Mouse (Mus musculus) granulocyte monocyte progenitor cell, adult 5-6 weeks (primary cell): Measurements from ENCODE around the gene Fkbp9. TPM values are rescaled to one million over a fixed set of nuclear protein-coding genes. Genes with fewer than 3 reads are reported as not detected.

ENCODE experiments used
- ATAC-seq: replicated peaks from 2 replicates; pipeline ENCODE4 v1.8.0; 2016; ENCODE audit warnings: mild to moderate bottlenecking, moderate TSS enrichment, inconsistent platforms; ENCODE audit not compliant: poor library complexity, severe bottlenecking
- total RNA-seq, 2 experiments: library from RNA; stranded (forward) in 1 of 2; stranded (reverse) in 1 of 2; fragments of 200-712, 200-1000 nt in 1 of 2; fragments of >200 nt in 1 of 2; fragmentation: Nextera tagmentation in 1 of 2; gene quantifications; 2 replicates each; pipeline ENCODE4 v1.2.3; 2014 to 2017

The Fkbp9 gene
- total RNA-seq, 2 experiments from 2014 or later, result 4.6 to 9.2 TPM

DNA sequence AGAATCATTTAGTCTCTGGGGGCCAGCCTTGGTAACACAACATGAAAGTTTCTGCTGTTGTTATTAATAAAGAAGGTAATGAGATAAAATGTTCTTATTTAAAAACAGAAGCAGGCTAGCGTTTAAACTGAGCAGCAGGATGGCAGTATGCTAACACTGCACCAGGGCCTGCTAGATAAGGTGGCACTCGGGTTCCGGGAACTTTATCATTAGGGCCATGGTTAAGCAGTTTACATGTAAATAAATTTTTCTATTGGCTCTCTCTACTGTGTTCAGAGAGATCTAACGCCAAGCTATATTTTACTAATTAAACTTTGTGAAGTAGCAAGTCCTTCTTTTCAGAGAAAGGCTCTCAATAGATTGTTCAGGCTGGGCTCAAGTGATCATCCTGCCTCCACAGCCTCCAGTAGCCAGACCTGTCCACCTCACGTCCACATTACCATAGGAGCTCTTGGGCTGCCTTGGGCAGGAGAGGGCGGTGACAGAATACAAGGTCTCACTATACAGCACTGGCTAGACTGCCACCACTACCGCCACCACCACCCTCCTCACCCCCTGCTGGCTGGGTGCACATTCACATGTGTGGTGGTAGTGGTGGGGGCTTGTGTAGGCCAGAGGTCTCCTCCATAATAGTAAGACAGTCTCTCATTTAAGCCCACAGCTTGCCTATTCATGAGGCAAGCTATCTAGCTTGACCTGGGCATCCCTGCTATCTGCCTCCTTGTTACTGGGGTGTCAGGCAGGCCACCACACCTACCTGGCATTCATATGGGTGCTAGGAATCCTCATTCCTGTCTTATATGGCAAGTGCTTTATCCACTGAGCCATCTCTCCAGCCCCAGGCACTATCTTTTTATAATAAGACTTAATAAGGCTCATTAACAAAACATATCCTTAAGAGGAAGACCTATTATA, 71.0 kb downstream of the Fkbp9 start:
- peak; percentile 35 for ATAC-seq

DNA sequence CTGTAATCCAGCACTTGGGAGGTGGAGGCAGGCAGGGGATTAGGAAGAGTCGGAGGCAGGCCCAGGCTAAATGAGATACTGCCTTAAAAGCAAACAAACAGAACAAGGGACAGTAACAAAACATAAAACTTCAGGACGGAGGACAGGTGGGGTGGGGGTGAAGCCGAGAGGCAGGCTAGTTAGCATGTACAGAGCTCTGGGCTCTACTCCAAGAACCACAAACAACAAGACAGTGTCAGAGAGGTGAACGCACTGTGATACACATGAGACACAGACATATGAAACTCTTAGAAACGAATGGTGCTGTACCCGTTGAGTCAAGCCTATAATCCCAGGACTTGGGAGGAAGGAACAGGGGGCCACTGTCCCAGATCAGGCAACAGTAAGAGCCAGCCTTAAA, 72.0 kb downstream of the Fkbp9 start:
- ATAC-seq, result no peak

DNA sequence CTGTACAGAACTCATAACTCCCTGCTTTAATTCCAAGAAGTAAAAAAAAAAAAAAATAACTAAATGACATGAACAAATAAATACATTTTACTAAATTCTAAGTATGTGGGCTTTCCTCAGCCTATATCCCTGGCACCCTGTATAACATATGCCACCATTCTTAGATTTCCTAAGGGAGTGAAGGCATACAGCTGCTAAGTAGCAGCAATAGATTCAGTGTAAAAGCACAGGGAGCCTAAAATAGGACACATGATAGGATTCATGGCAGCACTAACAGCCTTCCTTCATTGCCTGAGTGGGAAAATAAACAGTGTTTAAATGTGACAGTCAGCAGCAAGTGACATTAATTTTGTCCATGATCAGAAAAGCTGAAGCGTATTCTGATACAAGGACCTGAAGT, 72.5 kb downstream of the Fkbp9 start:
- ATAC-seq, result no peak

DNA sequence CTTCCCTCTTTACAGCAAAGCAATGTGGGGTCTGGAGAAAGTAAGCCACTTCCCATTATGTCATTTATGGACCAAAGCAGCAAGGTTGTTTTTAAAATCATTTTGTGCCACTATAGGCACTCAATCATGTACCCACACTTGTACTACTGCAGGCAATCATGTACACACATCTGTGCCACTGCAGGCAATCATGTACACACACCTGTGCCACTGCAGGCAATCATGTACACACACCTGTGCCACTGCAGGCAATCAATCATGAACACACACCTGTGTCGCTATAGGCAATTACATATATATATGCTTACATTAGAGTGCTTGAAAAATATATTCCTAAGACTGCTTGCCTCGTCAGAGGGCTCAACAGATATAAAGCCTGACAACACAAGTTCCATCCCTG, 73.1 kb downstream of the Fkbp9 start:
- no peak for ATAC-seq

DNA sequence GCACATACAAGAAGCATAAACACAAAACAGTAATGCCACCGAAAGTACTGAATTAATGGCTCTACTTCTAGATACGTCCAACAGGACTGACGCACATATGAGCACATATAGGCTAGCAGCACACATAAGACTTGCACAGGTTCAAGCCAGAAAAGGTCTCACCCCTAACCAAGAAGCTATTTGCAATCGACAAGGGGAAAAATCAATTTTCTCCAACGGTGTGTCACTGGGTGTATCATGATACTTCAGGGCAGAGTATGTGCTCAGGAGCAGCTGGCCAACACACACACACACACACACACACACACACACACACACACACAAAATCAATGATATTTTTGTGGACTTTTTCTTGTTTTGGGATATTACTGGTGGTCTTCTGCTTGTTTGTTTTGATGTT, 73.6 kb downstream of the Fkbp9 start:
- no peak for ATAC-seq

DNA sequence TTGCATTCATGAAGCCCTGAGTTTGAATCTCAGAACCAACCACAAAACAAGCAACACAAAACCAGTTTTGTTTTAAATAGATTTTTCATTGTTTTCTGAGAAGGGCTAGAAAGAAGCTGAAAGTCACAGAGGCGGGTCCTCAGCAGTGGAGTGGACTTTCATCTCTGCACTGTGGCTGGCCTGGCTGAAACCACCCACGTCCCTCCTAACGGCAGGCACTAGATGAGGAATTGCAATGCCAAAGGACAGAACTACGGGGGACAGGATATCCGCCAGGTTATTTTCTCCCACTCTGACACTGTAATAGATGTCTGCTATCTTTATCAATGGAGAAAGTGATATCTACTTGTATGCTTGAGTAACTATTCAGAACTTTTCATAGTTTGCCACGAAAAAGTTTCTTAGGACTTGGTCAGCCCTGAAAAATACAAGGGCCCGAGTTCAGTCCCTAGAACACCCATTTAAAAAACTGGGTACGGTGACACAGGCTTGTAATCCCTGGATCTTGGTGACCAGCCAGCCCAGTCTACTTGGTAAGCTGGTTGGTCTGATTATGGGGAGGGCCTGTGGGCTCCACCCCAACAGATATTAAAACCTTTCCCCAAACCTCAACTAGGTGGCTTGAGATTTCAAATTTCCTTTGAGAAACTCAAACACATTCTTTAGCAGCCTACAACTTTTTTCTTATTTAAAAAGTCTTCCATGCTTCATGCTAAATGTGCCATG, 74.4 kb downstream of the Fkbp9 start:
- ATAC-seq, result no peak

DNA sequence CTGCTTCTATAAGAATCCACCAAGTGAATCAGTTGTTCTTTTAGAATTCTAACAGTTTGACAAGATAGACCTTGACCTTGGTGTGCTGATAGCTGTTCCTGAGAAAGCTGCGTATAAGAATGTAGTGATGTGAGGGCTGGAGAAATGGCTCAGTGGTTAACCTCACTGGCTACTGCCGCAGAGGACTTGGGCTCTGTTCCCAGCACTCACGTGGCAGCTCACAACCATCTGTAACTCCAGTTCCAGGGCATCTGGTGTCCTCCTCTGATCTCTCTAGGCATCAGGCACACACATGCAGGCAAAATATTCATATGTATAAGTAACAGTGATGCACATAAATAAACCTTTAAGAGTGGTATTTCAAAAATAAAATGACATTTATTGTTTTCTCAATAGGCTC, 76.1 kb downstream of the Fkbp9 start:
- no peak for ATAC-seq

DNA sequence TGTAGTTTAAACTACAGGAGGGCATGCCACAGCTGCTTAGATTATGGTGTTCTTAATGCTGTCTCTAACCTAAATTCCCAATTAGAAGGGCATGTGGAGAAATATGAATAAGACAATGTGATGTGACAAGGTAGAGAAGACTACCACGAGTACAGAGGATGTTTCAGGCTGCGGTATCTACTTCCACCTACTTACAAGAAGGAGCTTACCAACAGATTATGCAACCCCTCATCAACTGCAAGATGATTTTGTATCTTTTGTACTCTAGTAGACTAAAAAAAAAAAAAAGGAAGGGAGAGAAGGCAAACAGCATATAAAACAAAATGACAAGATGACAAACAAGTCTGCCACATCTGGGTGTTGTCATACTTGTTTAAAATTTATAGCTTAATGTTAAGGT, 76.5 kb downstream of the Fkbp9 start:
- peak; percentile 82 for ATAC-seq

DNA sequence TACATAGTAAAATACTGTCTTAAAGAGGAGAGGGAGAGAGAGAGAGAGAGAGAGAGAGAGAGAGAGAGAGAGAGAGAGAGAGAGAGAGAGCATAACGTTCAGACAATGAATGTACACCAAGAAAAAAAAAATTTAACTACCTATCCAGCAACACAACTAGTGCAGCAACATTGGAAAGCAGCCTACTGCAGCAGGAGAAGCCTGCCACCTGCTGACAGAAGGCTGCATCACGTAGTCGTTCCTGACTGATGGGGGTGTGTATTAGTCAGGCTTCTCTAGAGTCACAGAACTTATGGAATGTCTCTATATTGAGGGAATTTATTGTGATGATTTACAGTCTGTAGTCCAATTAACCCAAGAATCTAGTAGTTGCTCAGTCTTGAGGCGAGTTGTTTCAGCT, 77.1 kb downstream of the Fkbp9 start:
- peak; percentile 80 for ATAC-seq

DNA sequence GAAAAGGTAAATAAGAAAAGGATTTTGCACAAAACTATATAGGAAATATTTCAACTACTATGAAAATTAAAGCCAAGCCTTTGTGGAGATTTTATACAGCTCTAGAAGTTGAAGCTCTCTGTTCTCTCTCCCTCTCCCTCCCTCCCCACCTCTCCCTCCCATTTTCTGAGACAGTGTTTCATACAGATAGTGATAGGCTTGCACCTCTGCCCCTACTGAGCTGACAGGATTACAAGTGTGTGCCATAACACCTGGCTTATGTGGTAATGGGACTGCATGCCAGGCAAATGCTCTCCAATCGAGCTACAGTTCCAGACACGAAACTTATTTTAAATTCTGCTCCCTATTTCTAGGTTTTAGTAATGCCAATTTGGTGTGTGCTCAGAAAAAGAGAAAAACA, 79.1 kb downstream of the Fkbp9 start:
- ATAC-seq, result no peak

DNA sequence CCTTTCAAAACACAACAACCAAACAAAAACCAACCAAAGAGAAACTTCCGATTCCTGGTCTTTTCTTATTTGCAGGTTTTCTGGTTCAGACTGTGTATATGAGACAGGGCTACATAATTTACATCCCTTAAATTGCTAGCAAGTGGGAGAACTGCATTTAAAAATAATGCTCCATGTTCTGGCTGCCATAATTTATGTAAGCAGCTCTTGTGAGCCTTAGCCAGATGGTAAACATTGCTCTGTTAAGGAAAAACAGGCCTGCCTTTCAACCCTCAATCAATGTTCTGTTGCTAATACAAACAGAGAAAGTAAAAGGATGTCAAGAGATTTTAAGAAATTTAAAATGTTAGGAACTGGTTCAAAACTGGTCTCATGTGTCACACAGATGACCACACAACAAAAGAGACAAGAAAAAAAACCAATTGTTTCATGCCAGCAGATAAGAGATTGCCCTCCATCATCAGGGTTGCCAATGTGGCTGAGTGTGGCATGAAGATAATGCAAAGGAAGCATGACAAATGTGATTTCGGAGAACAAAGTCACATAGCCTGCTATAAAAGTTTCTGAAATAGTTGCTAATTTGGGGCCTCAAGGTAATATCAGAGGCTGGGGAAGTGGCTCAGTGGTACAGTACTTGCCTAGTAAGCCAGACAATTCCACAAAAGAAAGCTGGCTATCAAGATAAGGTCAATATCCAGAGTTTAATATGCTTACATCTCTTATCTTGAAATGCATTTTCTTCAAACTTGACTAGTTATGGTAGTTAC, 81.4 kb downstream of the Fkbp9 start:
- ATAC-seq, result 0 out of 2 replicates have a peak, but pooled peaks have one; percentile 10

DNA sequence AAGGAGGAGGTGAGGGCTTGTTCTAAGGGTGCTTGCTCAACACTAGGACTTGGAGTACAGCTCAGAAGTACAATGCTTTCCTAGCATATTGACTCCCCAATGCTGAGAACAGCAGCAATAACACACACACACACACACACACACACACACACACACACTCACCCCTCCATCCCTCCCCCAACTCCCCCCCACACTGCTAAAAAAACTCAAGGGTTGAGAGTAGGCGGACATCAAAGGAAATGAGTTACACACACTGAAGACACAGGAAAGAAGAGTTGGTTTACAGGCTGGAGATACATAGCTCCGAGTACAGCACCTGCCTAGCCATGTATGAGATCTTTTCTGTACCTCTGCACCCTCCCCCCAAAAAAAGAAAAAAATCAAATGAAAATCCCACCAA, 84.4 kb downstream of the Fkbp9 start:
- ATAC-seq, result no peak

DNA sequence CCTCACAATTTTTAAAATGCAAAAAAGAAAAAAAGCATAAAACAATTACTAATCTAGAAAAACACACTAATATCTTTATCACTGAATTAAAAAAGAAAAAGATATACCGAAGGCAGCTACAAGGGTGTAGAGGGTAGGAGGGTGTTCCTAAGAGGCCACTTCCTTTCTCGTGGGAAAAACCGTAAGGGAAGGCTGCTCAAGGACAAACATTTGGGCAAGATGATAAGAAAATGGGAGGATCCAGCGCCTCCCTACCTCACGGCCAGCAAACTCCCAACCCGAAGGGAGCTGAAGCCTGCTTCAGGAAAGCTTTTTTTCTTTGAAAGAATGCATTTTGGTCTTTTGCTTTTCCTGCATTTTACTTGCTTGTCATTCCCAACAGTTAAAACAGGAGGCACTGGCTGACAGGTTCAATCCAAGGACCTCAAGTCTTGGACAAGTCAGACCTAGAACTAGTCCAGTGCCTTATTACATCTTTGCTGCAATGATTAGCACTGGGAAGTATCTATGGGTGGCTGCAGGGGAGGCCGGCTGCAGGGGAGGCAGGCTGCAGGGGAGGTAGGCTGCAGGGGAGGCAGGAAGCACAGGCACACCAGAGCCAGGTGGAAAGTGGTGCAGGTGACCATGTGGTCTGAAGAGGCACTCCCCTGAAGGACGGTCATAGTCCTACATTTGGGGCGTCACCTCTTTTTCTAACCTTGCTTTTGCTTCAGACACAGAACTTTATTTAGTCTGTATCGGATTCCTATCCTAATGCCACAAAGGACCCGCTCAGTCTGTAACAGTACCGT, 85.9 kb downstream of the Fkbp9 start:
- no peak for ATAC-seq

DNA sequence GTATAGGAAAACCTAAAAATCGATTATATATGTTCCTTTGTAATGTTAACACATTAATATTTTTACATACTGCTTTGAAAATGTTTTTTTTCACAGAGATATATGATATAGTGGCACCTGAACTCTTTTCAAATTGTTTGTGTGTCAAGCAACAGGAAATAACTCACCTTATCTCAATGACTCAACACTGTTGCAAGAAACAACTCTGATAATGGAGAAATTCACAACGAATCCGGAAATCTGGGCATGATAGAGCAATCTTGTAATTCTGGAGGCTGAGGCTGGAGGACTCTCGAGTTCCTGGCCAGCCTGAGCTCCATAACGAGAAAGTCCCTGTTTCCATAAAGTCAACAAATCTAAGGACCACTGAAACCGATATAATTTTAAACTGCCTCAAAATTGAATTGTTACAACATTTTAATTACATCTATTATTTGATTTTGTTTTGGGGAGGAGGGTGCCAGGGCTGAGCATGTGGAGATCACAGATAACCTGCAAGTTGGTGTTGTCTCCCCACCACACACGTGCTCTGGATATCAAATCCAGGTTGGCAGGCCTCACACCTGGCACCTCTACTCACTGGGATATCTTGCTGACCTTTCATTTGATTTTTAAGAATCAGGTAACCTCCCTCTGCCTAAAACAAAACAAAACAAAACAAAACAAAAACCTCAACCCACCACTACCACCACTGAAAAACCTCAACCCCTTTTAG, 87.6 kb downstream of the Fkbp9 start:
- ATAC-seq, result no peak

DNA sequence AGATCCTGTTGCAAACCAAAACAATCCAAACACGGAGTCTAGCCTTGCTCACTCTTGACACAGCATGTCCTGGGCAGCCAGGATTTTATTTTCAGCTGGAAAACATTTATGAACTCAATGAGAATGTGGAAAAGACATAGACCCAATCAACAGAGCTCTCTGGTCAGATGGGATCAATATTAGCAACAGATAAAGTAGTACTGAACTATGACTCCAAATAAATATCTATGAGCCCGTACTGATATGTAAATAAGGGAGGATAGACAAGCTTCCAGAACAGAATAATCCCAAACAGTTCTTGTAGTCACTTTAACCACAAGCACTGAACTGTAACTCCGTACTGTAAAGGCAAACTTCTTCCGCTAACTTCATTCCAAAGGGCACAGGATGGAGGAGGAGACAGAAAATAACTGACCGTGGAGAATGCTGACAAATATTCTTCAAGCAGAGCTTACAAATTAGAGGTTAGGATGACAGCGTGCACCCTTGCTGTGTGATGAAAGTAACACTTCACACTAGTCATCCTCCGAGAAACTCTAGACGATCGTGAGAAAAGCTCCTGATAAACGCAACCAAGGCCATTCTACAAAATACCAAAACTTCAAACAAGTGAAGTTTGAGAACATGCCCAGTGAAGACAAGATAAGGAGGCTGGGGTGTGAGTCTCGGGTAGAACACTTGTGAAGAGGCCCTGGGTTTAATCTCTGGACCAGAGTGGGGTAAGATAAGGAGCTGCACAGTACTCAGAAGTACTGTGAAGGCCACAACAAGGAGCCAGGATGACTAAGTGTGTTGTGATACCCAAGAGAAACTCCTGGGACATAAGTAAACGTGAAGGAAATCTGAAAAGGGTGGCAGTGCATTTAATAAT, 88.6 kb downstream of the Fkbp9 start:
- no peak for ATAC-seq

DNA sequence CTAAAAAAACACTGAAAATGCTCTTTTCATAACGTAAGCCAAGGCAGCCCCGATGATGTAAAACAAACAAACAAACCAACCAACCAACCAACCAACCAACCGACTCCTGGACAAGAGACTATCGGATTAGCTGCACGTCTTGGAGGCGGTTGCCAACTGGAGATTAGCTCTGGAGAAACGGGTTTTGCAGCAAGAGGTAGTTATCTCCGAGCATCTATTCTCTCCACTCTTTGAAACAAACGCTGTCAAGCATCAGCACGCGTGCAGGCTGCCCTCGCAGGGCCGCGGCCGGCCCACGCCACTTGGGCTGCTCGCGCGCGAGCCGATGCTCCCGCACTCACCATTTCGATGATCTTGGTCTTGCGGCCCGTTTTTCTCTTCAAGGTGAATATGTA, 91.5 kb downstream of the Fkbp9 start:
- no peak for ATAC-seq

DNA sequence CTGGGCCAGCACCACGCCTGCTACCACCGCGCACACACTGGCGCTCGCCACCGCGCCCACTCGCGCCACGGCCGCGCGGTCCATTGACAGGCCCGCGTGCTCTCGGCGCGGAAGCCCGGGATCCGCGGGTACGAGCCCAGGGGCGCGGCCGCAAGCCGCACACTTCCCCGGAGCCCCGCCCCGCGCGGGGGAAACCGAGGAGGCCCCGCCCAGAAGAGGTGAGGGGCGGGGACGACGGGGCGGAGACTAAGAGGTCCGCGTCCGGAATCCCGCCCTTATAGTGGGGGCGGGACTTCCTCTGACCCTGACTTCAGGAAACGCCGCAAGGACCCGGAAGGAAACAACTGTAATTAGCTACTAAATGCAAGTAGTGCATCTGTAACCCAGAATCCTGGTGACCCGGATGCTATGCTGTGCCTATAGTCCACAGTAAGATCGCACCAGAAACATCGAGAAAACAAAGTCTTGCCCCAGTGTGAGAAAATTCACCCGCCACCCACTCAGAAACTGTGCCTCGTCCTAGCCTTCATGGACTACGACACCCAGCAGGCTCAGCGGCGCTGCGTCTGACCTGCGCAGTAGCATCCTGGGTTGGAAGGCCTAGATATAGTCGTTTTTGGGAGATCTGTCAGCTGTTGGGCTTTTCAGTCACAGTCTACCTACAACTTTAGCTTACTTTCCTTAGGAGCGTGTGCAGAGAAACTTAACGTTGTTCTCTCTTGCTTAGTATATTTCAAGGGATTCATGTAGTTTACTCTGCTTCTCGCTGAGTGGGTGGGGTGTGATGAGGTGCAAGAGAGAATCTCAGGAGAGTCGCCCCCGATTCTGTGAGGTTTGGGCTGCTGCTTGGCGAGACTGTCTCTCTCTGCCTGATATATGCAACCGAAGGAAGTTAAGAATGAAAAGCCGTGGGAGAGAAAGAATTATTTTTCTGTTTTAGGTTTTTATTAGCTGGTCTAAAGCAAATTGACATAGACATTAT, 92.2 kb downstream of the Fkbp9 start, which contains the start of the genes Nt5c3 and Vmn1r4:
TSS of gene Nt5c3 (minus strand) at position 207 of the 982 bp plus-strand sequence.
TSS of gene Vmn1r4 (plus strand) at position 290 of the 982 bp plus-strand sequence.
- peak; percentile 93 for ATAC-seq
